Mouse (Mus musculus) neural tube, embryonic 12.5 days (tissue): ENCODE results near the gene Lsm3. TPM values are rescaled to one million over a fixed set of nuclear protein-coding genes. Genes with fewer than 3 reads are reported as not detected.

ENCODE experiments used
- ATAC-seq: fragments of 200-750 bp; cut with Nextera tagmentation; 2 replicates; pipeline ENCODE4 v1.8.0; 2017; ENCODE audit warnings: low read depth, mild to moderate bottlenecking, moderate TSS enrichment, moderate library complexity; ENCODE audit not compliant: low FRiP score
- H3K27ac ChIP-seq: fragments of 300-500 bp; sonication (generic); 2 replicates; pipeline ENCODE4 v1.5.1; 2016
- H3K27me3 ChIP-seq: fragments of 300-500 bp; sonication (generic); replicated peaks from 2 replicates; pipeline ENCODE4 v1.6.1; 2016; ENCODE audit warnings: mild to moderate bottlenecking
- H3K36me3 ChIP-seq: fragments of 300-500 bp; sonication (generic); 2 replicates; pipeline ENCODE4 v1.6.1; 2016; ENCODE audit warnings: mild to moderate bottlenecking
- H3K4me1 ChIP-seq: fragments of 300-500 bp; sonication (generic); 2 replicates; pipeline ENCODE4 v1.6.1; 2016
- H3K4me2 ChIP-seq: fragments of 300-500 bp; sonication (generic); replicated peaks from 2 replicates; pipeline ENCODE4 v1.6.1; 2016; ENCODE audit warnings: mild to moderate bottlenecking
- H3K4me3 ChIP-seq: fragments of 300-500 bp; sonication (generic); 2 replicates; pipeline ENCODE4 v1.5.1; 2016
- H3K9ac ChIP-seq: fragments of 300-500 bp; sonication (generic); 2 replicates; pipeline ENCODE4 v1.6.1; 2016; ENCODE audit warnings: mild to moderate bottlenecking
- H3K9me3 ChIP-seq: fragments of 300-500 bp; sonication (generic); 2 replicates; pipeline ENCODE4 v1.6.1; 2016; ENCODE audit warnings: mild to moderate bottlenecking
- WGBS: fragments of 180-500 bp; shearing (Covaris S2); methylation state at CpG from one replicate; pipeline ENCODE4 v1.1.7; 2016; 5-methylcytosine and 5-hydroxymethylcytosine counted together
- polyA plus RNA-seq: library from polyadenylated mRNA; unstranded; fragments of >200 nt; fragmentation: Nextera tagmentation; extraction: Ambion mirVana; gene quantifications from 2 replicates; pipeline ENCODE4 v1.2.1, GENCODE M21; 2016

Lsm3 gene
- polyA plus RNA-seq, 1 experiment from 2014 or later, result 197 TPM

GRCm38 (mm10) chr6:91514737-91515362 lies 878 bp upstream of the Lsm3 start:
- Histone ChIP-seq H3K27me3 (no peaks in the 10 kb centered on the region), H3K27ac (no peak overlapping the region), H3K4me3 (peak overlapping the region; percentile 79), H3K9me3 (no peaks in the 10 kb centered on the region), H3K36me3 (peaks cover 25% of the 10 kb centered on the region), H3K9ac (peak overlapping the region; percentile 68; the same call in 1 of the 2 replicates), H3K4me1 (peaks cover 18% of the 10 kb centered on the region), H3K4me2 (peak overlapping the region; percentile 86)
- peak; percentile 45 for ATAC-seq
- 30% methylated on average over 10 of the region's 10 CpGs for WGBS

DNA sequence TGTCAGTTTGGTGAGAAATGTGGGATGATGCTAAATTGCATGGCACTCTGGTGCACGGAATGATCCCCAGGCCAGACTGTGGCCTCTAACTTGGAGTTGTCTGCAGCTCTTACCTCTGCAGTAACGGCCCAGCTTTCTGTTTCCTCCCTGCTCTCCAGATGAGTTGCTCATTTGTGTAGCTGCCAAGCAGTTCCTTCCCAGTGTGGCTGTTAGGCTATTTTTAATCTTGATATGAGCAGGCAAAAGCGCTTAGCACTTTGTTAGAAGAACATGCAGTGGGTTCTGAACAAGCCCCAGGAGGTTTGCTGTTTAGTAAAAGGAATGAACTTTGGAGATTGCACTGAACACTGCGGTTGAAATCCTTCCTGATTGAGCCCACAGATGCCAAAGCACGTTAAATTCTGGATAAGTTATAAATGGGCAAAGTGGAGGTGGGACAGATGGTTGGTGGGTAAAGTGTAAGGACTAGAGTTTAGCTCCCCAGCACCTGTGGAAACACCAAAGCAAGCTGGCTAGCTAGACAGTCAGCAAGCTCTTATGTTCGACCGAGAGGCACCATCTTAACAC lies 2.8 kb downstream of the Lsm3 start:
- no peak overlapping the region for H3K27ac ChIP-seq
- H3K9me3 ChIP-seq, result no peaks in the 10 kb centered on the region
- H3K27me3 ChIP-seq, result no peaks in the 10 kb centered on the region
- no peak overlapping the region for H3K4me2 ChIP-seq
- no peak overlapping the region for H3K4me3 ChIP-seq
- H3K9ac ChIP-seq, result no peak overlapping the region
- 95% methylated on average over 7 of the region's 7 CpGs for WGBS
- peaks cover 18% of the 10 kb centered on the region for H3K4me1 ChIP-seq
- peaks cover 60% of the 10 kb centered on the region for H3K36me3 ChIP-seq
- no peak for ATAC-seq

GRCm38 (mm10) chr6:91522816-91523215 lies 7.1 kb downstream of the Lsm3 start:
- no peak for ATAC-seq
- H3K36me3 ChIP-seq, result peaks cover 66% of the 10 kb centered on the region

GRCm38 (mm10) chr6:91525544-91525943 lies 9.8 kb downstream of the Lsm3 start:
- H3K4me3 ChIP-seq, result no peak overlapping the region
- peaks cover 45% of the 10 kb centered on the region for H3K36me3 ChIP-seq
- 88% methylated on average over 4 of the region's 4 CpGs for WGBS

More at GRCm38 (mm10) chr6:91522816-91523215, 7.1 kb downstream of the Lsm3 start:
- H3K4me2 ChIP-seq, result no peak overlapping the region
- no peak overlapping the region for H3K9ac ChIP-seq
- H3K27ac ChIP-seq, result no peak overlapping the region
- no peaks in the 10 kb centered on the region for H3K9me3 ChIP-seq
- 92% methylated on average over 5 of the region's 5 CpGs for WGBS
- no peaks in the 10 kb centered on the region for H3K4me1 ChIP-seq
- H3K4me3 ChIP-seq, result no peak overlapping the region
- no peaks in the 10 kb centered on the region for H3K27me3 ChIP-seq

DNA sequence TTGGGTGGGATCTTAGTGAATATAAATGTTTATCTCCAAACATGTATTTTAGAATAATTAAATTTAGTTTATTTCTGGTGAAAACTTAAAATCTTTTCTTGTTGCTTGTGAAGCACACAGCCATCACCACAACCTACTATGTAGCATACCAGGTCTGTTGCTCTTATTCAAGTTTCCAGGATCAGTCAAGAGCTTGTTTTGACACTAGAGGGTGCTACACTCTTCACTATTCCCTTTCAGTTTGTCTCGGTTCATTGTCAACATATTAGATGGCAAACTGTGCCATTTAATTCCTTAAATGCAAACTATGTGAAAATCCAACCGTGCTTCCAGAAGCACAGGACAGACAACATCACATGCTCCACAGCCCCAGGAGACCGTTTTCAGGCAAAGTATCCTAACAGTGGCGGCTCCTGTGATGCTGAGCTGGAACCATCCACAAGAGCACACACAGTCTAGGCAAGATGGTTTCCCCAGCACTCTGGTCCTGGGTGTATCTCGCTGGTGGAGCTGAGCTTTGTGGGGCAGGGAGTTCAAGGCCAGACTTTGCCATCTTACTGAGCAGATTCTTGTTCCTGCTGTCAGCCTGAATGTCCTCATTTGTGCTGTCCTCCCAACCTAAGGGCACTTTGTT lies 11.6 kb downstream of the Lsm3 start:
- H3K4me2 ChIP-seq, result no peak overlapping the region
- no peak overlapping the region for H3K27ac ChIP-seq
- H3K9ac ChIP-seq, result no peak overlapping the region
- 56% methylated on average over 5 of the region's 5 CpGs for WGBS
- no peaks in the 10 kb centered on the region for H3K27me3 ChIP-seq
- no peaks in the 10 kb centered on the region for H3K4me1 ChIP-seq
- H3K4me3 ChIP-seq, result no peak overlapping the region
- H3K36me3 ChIP-seq, result peaks cover 27% of the 10 kb centered on the region
- ATAC-seq, result no peak
- no peaks in the 10 kb centered on the region for H3K9me3 ChIP-seq

More at GRCm38 (mm10) chr6:91525544-91525943, 9.8 kb downstream of the Lsm3 start:
- H3K9me3 ChIP-seq, result no peaks in the 10 kb centered on the region
- no peak overlapping the region for H3K27ac ChIP-seq
- H3K4me2 ChIP-seq, result no peak overlapping the region
- no peak overlapping the region for H3K9ac ChIP-seq
- no peak for ATAC-seq
- no peaks in the 10 kb centered on the region for H3K27me3 ChIP-seq
- H3K4me1 ChIP-seq, result no peaks in the 10 kb centered on the region

DNA sequence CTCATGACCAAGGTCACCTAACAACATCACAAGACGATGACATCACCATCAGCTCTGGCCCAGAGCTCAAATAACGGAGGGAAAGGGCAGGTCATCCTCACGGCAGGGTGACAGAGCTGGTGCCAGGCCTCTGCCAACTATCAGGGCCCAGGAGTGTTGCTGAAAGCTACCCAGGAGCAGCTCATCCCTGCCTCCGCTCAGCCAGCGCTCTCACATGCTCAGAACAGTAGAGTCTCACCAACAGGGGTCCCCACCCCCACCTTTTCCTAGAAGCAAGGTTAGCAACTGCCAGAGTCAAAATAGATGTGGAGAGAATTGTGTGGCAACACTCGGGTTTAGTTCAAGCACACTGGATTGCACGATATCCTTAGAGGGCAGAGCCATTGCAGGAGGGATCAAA lies 12.5 kb downstream of the Lsm3 start:
- Histone ChIP-seq H3K4me1 (no peaks in the 10 kb centered on the region), H3K4me3 (no peak overlapping the region), H3K27me3 (no peaks in the 10 kb centered on the region), H3K27ac (no peak overlapping the region), H3K9ac (no peak overlapping the region), H3K9me3 (no peaks in the 10 kb centered on the region), H3K36me3 (peaks cover 18% of the 10 kb centered on the region), H3K4me2 (no peak overlapping the region)
- 84% methylated on average over 7 of the region's 7 CpGs for WGBS
- no peak for ATAC-seq

DNA sequence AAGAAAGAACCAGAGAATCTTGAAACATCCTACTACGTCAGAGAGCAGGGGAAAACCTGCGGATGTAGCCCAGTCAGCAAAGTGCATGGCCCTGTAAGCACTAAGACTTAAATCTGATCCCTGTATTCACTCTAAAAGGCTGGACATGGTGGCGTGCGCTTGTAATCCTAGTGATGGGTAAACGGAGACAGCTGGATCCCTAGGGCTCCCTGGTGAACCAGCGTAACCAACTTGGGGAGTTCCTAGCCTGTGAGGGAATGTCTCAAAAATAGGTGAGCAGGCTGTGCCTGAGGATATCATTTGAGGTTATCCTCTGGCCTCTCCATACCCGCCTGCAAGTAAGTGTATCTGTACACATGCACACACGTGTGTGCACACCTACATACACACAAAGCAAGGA lies 14.9 kb downstream of the Lsm3 start:
- no peak overlapping the region for H3K27ac ChIP-seq
- H3K4me1 ChIP-seq, result 0 out of 2 replicates have a peak, but pooled peaks cover 4% of the 10 kb centered on the region
- no peaks in the 10 kb centered on the region for H3K9me3 ChIP-seq
- H3K36me3 ChIP-seq, result peaks cover 6% of the 10 kb centered on the region; the same call in 1 of the 2 replicates
- H3K4me3 ChIP-seq, result no peak overlapping the region
- no peak for ATAC-seq
- no peak overlapping the region for H3K9ac ChIP-seq
- H3K4me2 ChIP-seq, result no peak overlapping the region
- 93% methylated on average over 8 of the region's 8 CpGs for WGBS
- H3K27me3 ChIP-seq, result no peaks in the 10 kb centered on the region

GRCm38 (mm10) chr6:91531276-91531675 lies 15.5 kb downstream of the Lsm3 start:
- Histone ChIP-seq H3K4me1 (0 out of 2 replicates have a peak, but pooled peaks cover 4% of the 10 kb centered on the region), H3K9me3 (no peaks in the 10 kb centered on the region), H3K9ac (no peak overlapping the region), H3K4me3 (no peak overlapping the region), H3K27me3 (no peaks in the 10 kb centered on the region), H3K27ac (no peak overlapping the region), H3K4me2 (no peak overlapping the region), H3K36me3 (peaks cover 6% of the 10 kb centered on the region; the same call in 1 of the 2 replicates)
- ATAC-seq, result no peak
- 87% methylated on average over 6 of the region's 6 CpGs for WGBS

DNA sequence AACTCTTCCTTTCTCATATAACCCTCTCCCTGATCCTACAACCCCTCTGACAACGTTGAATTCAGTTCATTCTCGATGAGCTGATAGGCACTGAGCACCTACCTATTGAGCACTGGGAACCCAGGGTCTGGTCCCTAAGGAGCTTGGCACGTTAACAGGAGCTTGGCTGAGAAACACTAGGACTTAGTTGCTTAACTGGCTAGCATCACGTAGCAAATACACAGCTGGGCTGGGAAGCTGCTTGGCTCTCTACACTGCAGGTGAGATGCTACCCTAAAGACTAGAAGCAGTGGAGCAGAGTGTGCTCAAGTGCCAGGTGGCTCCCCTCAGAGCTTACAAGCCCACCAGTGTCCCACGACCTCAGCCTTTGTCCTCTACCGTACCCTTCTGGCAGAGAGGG lies 16.9 kb downstream of the Lsm3 start:
- no peak overlapping the region for H3K27ac ChIP-seq
- WGBS, result 78% methylated on average over 6 of the region's 6 CpGs
- no peak overlapping the region for H3K4me3 ChIP-seq
- ATAC-seq, result no peak
- H3K9ac ChIP-seq, result no peak overlapping the region
- H3K4me1 ChIP-seq, result 0 out of 2 replicates have a peak, but pooled peaks cover 4% of the 10 kb centered on the region
- H3K4me2 ChIP-seq, result no peak overlapping the region
- H3K27me3 ChIP-seq, result no peaks in the 10 kb centered on the region
- H3K36me3 ChIP-seq, result peaks cover 6% of the 10 kb centered on the region; the same call in 1 of the 2 replicates
- no peaks in the 10 kb centered on the region for H3K9me3 ChIP-seq

DNA sequence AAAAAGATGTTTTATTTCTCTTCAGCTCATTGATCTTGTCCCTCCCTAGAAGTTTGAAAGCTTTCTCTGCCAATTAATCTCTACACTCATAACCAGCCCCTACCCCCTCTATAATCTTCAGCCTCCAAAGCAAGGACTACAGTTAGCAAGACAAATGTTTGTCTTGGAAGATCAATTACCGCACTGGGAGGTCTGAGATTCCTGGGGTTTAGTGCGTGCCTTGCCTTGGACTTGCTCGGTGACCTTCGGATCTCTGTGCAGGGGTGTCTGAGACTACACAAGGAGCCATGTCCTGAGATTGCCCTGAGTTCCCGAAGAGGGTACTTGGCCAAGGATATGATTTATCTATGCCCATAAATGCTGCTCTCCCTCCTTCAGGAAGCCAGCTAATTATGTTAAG lies 17.6 kb downstream of the Lsm3 start:
- 42% methylated on average over 5 of the region's 5 CpGs for WGBS
- no peak for ATAC-seq
- no peak overlapping the region for H3K4me2 ChIP-seq

GRCm38 (mm10) chr6:91533771-91534170 lies 18.0 kb downstream of the Lsm3 start:
- no peak overlapping the region for H3K4me3 ChIP-seq
- H3K9me3 ChIP-seq, result no peaks in the 10 kb centered on the region
- H3K9ac ChIP-seq, result no peak overlapping the region
- H3K4me2 ChIP-seq, result no peak overlapping the region
- H3K4me1 ChIP-seq, result 0 out of 2 replicates have a peak, but pooled peaks cover 4% of the 10 kb centered on the region
- 39% methylated on average over 2 of the region's 2 CpGs for WGBS
- peaks cover 6% of the 10 kb centered on the region; the same call in 1 of the 2 replicates for H3K36me3 ChIP-seq
- no peaks in the 10 kb centered on the region for H3K27me3 ChIP-seq
- no peak overlapping the region for H3K27ac ChIP-seq
- ATAC-seq, result no peak

More for the DNA sequence above, 17.6 kb downstream of the Lsm3 start:
- H3K27ac ChIP-seq, result no peak overlapping the region
- H3K4me3 ChIP-seq, result no peak overlapping the region
- no peaks in the 10 kb centered on the region for H3K27me3 ChIP-seq
- peaks cover 6% of the 10 kb centered on the region; the same call in 1 of the 2 replicates for H3K36me3 ChIP-seq
- H3K9me3 ChIP-seq, result no peaks in the 10 kb centered on the region
- H3K4me1 ChIP-seq, result 0 out of 2 replicates have a peak, but pooled peaks cover 4% of the 10 kb centered on the region
- H3K9ac ChIP-seq, result no peak overlapping the region

- 77% methylated on average over 4 of the region's 4 CpGs for WGBS
- ATAC-seq, result no peak
- Histone ChIP-seq H3K4me2 (no peak overlapping the region), H3K9ac (no peak overlapping the region), H3K4me1 (0 out of 2 replicates have a peak, but pooled peaks cover 4% of the 10 kb centered on the region), H3K4me3 (no peak overlapping the region), H3K9me3 (no peaks in the 10 kb centered on the region), H3K27ac (no peak overlapping the region), H3K36me3 (peaks cover 5% of the 10 kb centered on the region; the same call in 1 of the 2 replicates), H3K27me3 (no peaks in the 10 kb centered on the region)
Observed at GRCm38 (mm10) chr6:91534268-91534667, 18.5 kb downstream of the Lsm3 start.
